Mouse (Mus musculus) heart, postnatal 36 days (tissue): ENCODE results near the gene Slc16a7. TPM values are rescaled to one million over a fixed set of nuclear protein-coding genes. Genes with fewer than 3 reads are reported as not detected.
A peak's percentile ranks its signal among the peaks of the same experiment; 100 is the strongest.

Experiments used
- DNase-seq, 2 experiments: peaks; one replicate each; pipeline ENCODE4 v3.0.0; 2021 to 2022
- intact Hi-C: fragments of 180-260 bp; cut with DNase I; formaldehyde crosslinking; loops from one replicate; pipeline ENCODE4 v1.15.1; 2025
- total RNA-seq, 2 experiments: library from RNA; stranded (reverse); gene quantifications; 2 replicates each; pipeline ENCODE4 v1.2.3; 2021

The Slc16a7 gene
- total RNA-seq, 2 experiments from 2014 or later = 14.6 to 15.0 TPM

- intact Hi-C loops = loop anchor here (5.0 kb wide), 2 partner anchors 62 to 688 kb away; partner anchors contain the start of gene Slc16a7
- DNase-seq = no peak
These were observed 64.2 kb downstream of the Slc16a7 start for GRCm38 (mm10) chr10:125324871-125325565.

GRCm38 (mm10) chr10:125324149-125324834 is 65.0 kb downstream of the Slc16a7 start:
- no peak for DNase-seq
- intact Hi-C loops = loop anchor here (5.0 kb wide), 1 partner anchor 63 kb away; the partner anchor contains the start of gene Slc16a7

GRCm38 (mm10) chr10:125321446-125322428 is 67.5 kb downstream of the Slc16a7 start:
- DNase-seq = peak; percentile 15 to 26
- intact Hi-C loops = loop anchor here (5.0 kb wide), 1 partner anchor 66 kb away; the partner anchor contains the start of gene Slc16a7

- intact Hi-C loops = no loop called here
- peak; percentile 22 to 27 for DNase-seq
These were observed 71.9 kb downstream of the Slc16a7 start for GRCm38 (mm10) chr10:125317317-125317716.

GRCm38 (mm10) chr10:125310855-125311254 is 78.4 kb downstream of the Slc16a7 start:
- no peak for DNase-seq
- intact Hi-C loops = no loop called here

GRCm38 (mm10) chr10:125298036-125298435 is 91.2 kb downstream of the Slc16a7 start:
- intact Hi-C loops = no loop called here
- no peak for DNase-seq

GRCm38 (mm10) chr10:125290320-125290719 is 98.9 kb downstream of the Slc16a7 start:
- no peak for DNase-seq
- intact Hi-C loops = no loop called here

GRCm38 (mm10) chr10:125288560-125288959 is 100.7 kb downstream of the Slc16a7 start:
- intact Hi-C loops = no loop called here
- DNase-seq = no peak

GRCm38 (mm10) chr10:125285386-125285785 is 103.9 kb downstream of the Slc16a7 start:
- intact Hi-C loops = no loop called here
- no peak for DNase-seq

- intact Hi-C loops = no loop called here
- no peak for DNase-seq
These were observed 114.0 kb downstream of the Slc16a7 start for GRCm38 (mm10) chr10:125275149-125275848.

- no peak for DNase-seq
- intact Hi-C loops = no loop called here
These were observed 114.6 kb downstream of the Slc16a7 start for GRCm38 (mm10) chr10:125274519-125275148.

- DNase-seq = no peak
- intact Hi-C loops = no loop called here
These were observed 115.5 kb downstream of the Slc16a7 start for GRCm38 (mm10) chr10:125273759-125274158.

GRCm38 (mm10) chr10:125271448-125271847 is 117.8 kb downstream of the Slc16a7 start:
- no peak for DNase-seq
- intact Hi-C loops = no loop called here

- no peak for DNase-seq
- intact Hi-C loops = no loop called here
These were observed 119.0 kb downstream of the Slc16a7 start for GRCm38 (mm10) chr10:125270266-125270665.

GRCm38 (mm10) chr10:125266322-125266721 is 122.9 kb downstream of the Slc16a7 start:
- intact Hi-C loops = loop anchor here (5.0 kb wide), 1 partner anchor 121 kb away; the partner anchor contains the start of gene Slc16a7
- DNase-seq = no peak

- peak in 1 of 2 experiments; percentile 5 for DNase-seq
- intact Hi-C loops = loop anchor here (1.0 to 5.0 kb wide), 3 partner anchors 121 to 273 kb away; partner anchors contain the start of gene Slc16a7
These were observed 123.4 kb downstream of the Slc16a7 start for GRCm38 (mm10) chr10:125265901-125266300.

GRCm38 (mm10) chr10:125265467-125265866 is 123.8 kb downstream of the Slc16a7 start:
- intact Hi-C loops = loop anchor here (1.0 to 5.0 kb wide), 3 partner anchors 122 to 273 kb away; partner anchors contain the start of gene Slc16a7
- peak; percentile 5 to 10 for DNase-seq

- DNase-seq = peak; percentile 41 to 62
- intact Hi-C loops = loop anchor here (1.0 to 5.0 kb wide), 3 partner anchors 122 to 274 kb away; partner anchors contain the start of gene Slc16a7
These were observed 124.3 kb downstream of the Slc16a7 start for GRCm38 (mm10) chr10:125264938-125265337.

GRCm38 (mm10) chr10:125255904-125256303 is 133.4 kb downstream of the Slc16a7 start:
- intact Hi-C loops = no loop called here

More at GRCm38 (mm10) chr10:125255904-125256303, 133.4 kb downstream of the Slc16a7 start:
- DNase-seq = no peak
